Mouse (Mus musculus): ENCODE results near the gene Cfap61.

Cfap61 gene

DNA sequence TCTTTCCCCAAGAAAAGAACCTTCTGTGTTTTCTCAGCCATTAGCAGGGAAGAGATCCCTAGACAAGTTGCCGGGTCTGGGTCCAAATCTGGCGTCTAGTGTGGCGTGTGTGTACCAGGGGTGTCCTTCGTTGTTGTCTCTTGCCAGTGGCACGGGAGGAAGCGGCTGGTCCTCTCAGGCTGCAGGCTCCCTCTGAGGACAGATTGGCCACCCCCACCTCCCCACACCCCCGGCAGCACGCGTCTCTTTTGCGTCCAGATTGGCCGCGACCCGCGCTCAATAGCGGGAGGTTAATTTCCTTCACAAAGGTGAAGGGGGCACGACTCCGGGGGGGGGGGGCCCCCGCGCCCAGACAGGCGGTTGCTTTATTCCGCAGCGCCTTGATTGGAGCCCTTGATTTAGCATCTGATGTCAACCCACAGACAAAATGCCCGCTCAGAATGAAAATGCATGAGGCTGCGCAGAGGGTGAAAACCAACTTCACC, 286.0 kb downstream of the Cfap61 start:
- in situ Hi-C loops (cut with MboI, MseI): no loop called here

DNA sequence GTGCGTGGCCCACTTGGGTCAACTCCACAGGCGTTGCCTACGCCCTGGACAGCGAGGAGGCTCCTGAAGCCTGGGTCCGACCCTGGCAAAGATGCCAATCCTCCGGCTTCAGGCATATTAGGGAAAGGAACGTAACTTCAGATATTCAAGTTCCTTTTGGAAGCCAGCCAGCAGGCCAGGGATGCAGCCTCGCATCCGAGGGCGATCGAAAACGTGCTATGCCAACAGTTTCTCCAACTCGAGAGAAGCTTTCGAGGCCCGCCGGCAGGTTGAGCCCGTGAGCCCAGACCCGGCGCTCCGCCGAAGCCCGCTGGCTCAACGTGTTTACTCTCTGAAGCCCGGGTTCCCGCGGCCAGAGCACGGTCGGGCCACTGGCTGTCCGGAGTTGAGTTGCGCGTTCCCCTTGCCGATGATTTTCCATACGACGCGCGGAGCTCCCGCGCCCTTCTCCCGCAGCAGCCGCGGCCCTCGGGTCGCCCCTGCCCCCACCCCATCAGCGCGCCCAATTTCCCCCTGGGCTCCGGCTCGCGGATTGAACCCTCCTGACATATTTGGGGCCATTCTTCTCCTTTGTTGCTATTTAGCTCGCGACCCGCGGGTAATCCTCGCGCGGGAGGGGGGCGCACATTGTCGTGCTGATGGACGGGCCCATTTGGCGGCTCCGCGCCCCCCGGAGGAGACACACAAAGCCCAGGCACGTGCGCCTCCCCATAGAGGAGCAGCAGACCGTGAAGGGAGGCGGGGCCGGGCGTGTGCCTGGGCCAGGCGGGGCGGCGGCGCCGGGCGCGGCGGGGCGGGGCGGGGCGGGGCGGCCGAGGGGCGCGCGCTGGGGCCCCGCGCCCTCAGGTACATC, 286.7 kb downstream of the Cfap61 start, which contains the start of gene Insm1:
Gene Insm1 (plus strand): TSS at position 846 of the 853 bp plus-strand sequence.
- in situ Hi-C loops (cut with MboI, MseI): no loop called here

DNA sequence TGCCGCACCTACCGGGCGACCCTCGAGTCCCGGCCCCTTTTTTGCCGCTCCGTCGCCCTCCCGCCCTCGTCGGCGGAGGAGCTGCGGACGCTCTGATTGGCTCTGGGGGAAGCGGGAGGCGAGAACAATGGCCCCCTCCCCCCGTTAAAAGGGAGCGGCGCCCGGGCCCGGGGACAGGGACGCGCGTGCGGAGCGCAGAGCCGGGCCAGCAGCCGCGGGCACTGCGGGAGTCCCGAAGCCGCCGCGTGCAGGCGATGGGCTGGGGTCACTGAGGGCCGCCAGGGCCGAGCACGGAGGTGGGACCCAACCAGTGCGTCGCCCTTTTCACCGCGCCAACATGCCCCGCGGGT, 287.3 kb downstream of the Cfap61 start:
- in situ Hi-C loops (cut with MboI, MseI): no loop called here

DNA sequence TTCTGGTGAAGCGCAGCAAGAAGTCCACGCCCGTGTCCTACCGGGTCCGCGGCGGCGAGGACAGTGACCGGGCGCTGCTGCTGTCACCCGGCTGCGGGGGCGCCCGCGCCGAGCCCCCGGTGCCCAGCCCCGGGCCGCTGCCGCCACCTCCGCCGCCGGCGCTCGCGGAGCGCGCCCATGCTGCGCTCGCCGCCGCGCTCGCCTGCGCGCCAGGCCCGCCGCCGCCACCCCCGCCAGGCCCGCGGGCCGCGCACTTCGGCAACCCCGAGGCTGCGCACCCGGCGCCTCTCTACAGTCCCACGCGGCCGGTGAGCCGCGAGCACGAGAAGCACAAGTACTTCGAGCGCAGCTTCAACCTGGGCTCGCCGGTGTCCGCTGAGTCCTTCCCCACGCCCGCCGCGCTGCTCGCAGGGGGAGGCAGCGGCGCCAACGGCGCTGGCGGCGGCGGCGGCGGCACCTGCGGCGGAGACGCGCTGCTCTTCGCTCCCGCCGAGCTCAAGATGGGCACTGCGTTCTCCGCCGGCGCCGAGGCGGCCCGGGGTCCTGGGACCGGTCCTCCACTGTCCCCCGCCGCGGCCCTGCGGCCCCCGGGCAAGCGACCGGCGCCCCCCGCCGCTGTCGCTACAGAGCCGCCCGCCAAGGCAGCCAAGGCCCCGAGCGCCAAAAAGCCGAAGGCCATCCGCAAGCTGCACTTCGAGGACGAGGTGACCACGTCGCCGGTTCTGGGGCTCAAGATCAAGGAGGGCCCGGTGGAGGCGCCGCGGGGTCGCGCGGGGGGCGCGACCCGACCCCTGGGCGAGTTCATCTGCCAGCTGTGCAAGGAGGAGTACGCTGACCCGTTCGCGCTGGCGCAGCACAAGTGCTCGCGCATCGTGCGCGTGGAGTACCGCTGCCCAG, 287.9 kb downstream of the Cfap61 start:
- in situ Hi-C loops (cut with MboI, MseI): no loop called here

DNA sequence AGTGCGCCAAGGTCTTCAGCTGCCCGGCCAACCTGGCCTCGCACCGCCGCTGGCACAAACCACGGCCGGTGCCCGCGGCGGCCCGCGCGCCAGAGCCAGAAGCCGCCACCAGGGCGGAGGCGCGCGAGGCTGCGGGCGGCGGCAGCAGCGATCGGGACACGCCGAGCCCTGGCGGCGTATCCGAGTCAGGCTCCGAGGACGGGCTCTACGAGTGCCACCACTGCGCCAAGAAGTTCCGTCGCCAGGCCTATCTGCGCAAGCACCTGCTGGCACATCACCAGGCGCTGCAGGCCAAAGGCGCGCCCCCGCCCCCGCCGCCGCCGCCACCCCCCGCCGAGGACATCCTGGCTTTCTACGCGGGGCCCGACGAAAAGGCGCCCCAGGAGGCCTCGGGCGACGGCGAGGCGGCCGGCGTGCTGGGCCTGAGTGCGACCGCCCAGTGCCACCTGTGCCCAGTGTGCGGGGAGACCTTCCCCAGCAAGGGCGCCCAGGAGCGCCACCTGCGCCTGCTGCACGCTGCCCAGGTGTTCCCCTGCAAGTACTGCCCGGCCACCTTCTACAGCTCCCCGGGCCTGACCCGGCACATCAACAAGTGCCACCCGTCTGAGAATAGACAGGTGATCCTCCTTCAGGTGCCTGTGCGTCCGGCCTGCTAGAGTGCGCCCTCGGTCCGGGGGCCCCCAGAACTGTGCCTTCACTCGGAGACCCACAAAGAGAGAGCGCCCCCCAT, 288.8 kb downstream of the Cfap61 start:
- in situ Hi-C loops (cut with MboI, MseI): no loop called here

DNA sequence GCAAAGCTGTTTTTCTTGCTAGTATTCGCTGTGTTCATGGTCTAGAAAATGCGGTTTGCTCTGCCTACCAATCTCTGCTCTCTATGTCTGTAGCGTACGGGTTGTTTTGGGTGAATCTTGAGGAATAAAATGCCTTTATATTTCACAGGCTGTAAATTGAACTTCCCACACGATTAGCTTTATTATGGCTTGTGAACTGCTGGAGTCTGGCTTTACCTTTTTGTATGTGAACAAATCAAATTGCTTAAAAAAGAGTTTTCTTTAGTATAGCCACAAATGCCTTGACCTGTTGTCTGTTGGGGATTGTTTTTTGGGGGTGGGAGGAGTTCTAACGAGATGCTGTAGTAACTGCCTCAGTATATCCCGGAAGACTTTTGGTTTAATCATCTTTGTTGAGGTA, 289.6 kb downstream of the Cfap61 start:
- in situ Hi-C loops (cut with MboI, MseI): no loop called here

DNA sequence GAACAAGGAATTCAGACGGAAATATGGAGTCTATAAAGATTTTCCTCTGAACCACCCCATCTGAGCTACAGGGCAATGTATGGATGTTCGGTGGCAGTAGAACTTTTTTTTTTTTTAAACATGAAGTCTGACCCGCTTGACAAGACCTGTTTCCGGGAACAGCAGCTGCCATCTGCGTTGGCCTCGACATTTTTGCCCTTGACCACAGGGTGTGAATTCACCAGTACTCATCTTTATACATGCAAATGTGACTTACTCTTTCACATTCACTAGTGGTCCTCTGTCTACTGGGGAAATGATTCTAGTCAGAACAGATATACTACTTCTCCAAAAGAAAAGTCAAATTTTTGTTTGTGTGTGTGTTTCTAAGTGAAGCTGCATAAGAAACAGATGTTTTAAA, 291.2 kb downstream of the Cfap61 start:
- in situ Hi-C loops (cut with MboI, MseI): no loop called here

DNA sequence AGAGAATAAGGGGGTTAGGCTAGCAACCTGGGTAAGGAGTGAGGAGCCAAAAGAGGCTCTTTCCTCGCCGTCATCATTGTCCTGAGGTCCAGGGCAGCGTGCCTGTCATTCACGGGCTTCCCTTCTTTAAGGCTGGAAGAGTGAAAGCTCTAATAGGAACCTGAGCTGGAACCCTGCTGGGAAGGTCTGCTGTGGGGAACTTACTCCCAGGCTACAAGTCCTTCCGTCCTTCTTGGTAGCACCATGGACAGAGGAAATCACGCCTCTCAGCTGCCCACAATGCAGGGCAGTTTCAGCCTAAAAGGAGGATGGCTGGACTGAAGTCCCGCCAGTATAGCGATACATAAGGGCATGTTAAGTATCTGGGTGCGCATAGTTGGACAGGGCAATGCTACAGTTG, 291.9 kb downstream of the Cfap61 start:
- in situ Hi-C loops (cut with MboI, MseI): no loop called here

DNA sequence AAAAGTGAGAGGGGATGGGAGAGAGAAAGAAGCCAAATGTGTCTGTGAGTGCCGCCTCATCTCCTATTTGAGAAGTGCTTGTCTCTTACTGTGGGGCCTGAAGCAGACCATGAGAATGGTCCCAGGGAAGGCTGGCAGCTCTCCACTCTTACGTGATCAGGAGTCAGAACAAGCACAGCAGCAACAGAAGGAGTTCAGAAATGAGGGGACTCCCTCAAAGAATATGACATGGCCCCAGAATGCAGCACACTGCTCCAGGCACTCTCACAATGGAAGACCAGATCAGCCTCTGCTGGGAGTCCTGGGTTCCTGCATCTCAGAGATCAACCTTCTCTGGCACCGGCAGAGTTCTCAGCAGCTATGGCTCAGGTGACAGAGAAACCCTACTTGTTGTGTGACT, 293.1 kb downstream of the Cfap61 start:
- in situ Hi-C loops (cut with MboI, MseI): no loop called here

DNA sequence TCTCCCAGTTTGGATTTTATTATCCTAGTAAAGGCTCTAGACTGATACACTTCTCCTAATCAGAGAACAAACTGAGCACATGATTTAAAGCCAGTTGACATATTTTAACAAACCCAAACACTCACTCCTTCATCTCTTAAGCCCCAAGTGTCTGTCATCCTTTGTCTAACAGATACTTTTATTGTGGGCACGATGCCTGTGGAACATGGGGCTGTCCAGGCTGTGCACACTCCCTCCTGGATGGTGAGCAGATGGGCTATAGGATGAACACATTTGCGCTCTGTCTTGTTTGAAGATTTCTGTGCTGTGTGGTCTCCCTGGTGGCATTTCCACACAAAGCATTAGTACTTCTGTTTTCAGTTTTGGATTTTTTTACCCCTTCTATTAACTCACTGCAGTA, 293.9 kb downstream of the Cfap61 start:
- in situ Hi-C loops (cut with MboI, MseI): no loop called here

DNA sequence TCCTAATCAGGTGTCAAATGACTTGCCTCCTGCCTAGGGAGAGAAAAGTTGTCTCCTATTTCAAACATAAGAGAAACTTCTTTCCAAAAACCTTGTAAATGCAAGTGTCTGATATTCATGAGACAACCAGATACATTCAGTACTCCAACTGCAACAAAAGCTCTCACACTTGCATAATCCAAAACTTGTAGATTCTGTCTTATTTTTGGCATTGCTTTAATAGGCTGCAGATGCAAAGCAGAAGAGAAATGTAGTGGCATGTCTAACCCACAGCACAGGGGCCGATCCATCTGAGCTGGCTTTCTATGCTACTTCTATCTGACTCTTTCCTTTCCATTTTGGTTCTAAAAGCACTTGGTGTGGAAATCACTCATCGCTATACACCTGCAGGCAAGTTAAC, 296.9 kb downstream of the Cfap61 start:
- in situ Hi-C loops (cut with MboI, MseI): no loop called here

DNA sequence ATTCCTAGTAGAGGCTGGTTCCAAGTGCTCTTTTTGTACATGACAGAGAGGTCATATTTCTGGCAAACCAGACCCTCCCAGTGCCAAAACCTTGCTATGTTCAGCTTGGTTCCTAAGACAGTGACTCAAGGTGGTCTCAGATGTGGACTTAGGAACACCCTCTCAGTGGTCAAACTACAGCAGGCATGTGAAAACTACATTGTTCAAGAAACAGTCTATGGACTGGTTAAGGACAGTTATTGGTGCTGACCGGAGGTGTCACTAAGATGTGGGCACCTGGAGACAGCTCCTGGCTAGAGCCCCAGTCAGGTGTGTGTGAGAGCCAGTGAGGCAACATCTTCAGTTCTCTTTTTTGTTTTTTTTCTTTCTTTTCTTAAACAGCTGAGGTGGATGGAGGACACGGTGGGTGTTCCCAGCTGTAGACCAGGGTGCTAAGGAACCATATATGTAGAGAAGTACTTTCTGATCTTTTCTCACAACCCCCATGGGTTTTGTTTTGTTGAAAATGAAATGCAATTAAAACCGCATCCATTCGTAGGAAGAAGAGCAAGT, 304.7 kb downstream of the Cfap61 start:
- in situ Hi-C loops (cut with MboI, MseI): no loop called here

DNA sequence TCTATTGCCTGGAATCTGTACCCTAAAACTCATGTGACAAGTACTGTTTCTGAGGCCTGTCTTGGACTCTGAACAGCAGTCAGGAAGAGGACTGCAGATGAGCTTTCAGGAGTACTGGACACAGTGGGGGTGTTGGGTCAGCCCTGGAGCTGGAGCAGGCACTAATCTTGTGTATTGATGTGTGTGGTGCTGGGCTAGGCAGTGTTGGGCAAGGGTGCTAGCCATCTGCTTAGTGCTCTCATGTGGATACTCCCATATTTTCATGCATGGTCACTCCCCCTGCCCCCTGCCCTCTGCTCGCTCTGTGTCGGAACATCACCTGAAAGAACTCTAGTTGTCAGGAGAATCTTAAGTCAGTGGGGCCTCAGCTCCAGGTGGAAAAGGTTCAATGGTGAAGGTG, 309.5 kb downstream of the Cfap61 start:
- in situ Hi-C loops (cut with MboI, MseI): no loop called here

DNA sequence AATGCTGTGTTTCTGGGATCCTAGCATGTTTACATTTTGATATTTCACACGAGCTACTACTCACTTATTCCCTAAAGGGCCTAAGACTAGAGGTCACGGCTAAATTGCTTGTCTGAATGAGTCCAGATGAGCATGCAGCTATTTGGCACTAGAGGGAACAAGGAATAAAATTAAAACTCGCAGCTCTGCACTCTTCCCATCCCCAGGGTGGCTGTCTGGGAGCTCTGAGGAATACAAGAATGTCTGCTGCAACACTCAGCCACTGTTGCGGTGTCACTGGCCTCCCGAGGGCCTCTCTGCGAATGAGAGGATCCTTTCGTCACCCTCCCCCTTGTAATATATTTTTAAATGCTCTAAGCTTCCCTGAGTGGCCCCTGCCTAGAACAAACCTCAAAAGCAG, 310.8 kb downstream of the Cfap61 start:
- in situ Hi-C loops (cut with MboI, MseI): no loop called here

DNA sequence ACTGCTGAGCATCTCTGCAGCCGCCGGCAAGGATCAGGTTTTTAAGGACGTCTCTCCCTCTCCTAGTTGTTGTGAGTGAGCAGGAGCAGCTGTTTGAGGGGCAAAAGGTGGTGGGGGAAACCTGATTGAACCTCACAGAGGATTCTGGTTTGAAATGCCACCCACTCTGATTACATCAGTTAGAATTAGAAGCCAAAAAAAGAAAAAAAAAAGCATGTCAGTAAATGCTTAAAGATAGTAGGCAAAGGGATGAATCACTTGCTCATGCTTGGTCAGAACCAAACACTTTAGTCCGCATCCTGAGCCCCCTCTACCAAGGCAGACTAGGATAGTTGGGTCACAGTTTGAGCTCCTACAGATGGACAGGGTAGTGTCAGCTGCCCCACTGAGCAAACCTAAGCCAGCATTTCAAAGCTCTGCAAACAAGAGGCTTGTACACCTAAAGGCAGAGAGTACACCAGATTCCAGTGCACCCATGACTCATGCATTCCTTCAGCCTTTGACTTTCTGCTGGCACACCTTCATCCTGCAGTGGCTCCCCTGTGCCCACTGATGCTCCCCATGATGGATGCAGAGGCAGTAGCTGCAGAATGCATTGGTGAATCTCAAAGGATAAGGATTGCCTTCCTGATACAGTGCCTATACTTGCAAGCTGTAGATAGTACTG, 312.0 kb downstream of the Cfap61 start:
- in situ Hi-C loops (cut with MboI, MseI): no loop called here

DNA sequence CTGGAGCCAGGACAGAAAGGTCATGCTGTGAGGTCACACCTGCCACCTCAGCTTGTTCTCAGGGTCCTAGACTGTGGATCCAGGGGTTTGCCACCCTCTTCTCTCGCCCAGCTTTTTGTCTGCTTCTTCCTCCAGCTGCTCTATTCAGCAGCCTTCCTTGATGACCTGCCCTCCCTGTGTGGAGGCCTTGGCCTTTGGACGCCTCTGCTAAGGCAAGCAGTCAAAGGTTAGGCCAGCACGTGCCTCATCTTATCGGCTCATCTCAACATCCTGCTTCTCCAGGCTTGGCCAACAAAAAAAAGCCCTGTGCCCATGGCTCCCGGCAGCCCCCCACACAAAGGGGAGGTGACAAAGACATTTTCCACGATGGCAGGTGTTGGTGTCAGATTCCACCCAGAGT, 313.0 kb downstream of the Cfap61 start:
- in situ Hi-C loops (cut with MboI, MseI): no loop called here

DNA sequence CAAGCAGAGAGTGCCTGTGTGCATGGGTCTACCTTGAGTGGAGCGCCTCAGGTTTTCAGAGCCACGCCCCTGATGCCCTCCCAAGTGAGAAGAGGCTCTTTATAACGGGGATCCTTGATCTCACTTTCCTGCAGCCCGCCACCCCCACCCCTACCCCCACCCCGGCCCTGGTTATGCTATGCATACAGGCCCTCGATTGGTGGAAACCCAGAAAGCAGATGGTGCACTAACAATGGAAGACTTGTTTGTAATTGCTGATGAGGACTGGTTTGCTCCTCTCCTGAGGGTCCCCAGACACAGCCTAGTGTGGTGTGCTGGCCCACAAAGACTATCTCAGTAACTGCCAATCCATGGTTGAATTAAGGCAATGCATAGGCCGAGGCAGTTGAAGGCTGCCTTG, 314.4 kb downstream of the Cfap61 start:
- in situ Hi-C loops (cut with MboI, MseI): no loop called here

DNA sequence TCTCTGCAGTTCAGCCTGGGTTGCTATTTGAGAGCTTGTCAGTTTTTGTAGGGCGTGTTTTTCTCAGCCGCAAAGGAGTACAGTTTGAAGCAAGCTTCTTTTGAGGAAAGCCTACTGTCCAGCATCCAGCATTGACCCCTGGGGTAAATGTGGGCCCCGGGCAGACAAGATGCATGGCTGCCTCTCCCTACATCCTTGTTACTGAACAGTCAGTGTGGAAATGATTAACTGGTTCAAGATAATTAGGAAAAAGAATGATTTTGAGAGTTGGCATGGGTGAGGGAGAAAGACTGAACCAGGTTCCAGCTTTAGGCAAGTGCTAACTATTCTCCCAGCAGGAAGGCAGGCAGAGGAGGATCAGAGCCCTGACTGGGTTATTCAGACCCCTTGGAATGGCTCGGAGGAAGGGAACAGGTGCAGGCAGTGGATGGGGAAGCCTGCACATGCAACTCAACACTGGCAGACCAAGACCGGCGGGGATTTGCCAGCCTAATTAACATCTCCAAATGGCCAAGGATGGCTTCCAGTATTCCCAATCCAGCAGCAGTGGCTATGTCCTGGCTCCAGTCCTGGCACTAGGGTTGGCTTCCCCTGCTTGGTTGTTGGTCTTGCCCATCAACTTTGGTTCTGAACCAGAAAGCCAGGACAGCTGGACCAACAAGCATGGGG, 315.8 kb downstream of the Cfap61 start:
- in situ Hi-C loops (cut with MboI, MseI): no loop called here

DNA sequence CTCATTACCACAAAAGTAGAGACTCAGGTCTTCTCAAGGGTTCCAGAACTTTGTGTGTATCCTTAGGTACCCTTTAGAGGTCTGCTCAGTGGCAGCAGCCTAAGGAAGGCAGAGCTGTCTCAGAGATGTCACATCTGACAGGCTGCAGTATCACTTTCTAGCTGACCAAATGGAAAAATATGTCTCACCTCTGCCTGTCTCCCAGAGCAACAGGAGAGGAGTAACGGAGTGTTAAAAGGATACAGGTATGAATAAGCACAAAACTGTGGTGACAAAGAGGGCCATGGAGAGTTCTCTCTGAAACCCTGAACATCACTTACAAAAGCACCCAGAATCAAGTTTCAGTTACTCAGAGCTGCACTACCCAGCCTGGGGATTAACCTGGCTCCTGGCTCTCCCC, 319.8 kb downstream of the Cfap61 start:
- in situ Hi-C loops (cut with MboI, MseI): no loop called here

DNA sequence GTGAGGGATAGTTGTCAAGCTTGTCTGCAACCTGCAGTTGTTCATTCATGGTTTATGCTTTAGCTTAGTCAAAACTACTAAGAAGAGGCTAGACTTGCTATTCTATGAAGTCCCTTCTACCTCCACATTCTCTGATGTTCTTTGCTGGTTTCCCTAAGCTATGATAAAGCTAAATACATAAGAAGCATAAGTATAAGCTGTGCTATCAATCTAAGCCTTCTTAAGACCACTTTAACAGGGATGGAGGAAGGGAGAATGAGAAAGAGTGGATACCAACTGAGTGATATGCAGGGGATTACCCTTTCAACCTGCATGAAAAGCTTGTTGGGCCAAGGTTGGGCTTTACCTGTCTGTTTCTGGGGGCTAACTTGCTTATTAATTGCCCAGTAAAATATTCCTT, 321.1 kb downstream of the Cfap61 start:
- in situ Hi-C loops (cut with MboI, MseI): no loop called here
